Mouse (Mus musculus): ENCODE measurements around the gene Fam53b.

- TF ChIP-seq GATA1 (IDR thresholded peaks at IDR 0.05; ENCODE audit: borderline replicate concordance, low read length) = no peak
- no peak for TF ChIP-seq FLI1 (IDR thresholded peaks at IDR 0.05; ENCODE audit: low read length)
Measured at GRCm38 (mm10) chr7:132713483-132714126, 100.1 kb downstream of the Fam53b start.

Measured in megakaryocyte, embryonic 14.5 days (primary cell).